Mouse (Mus musculus) forebrain, embryonic 15.5 days (tissue): ENCODE results near the gene Scgb1b17. TPM values are rescaled to one million over a fixed set of nuclear protein-coding genes. Genes with fewer than 3 reads are reported as not detected.
"Not testable (repeated sequence)": the region's sequence is repeated elsewhere in the genome, so short reads cannot be mapped to it uniquely, and the experiment has no call there.

ENCODE experiments used
- ATAC-seq: fragments of 200-750 bp; cut with Nextera tagmentation; replicated peaks from 2 replicates; pipeline ENCODE4 v1.8.0; 2017; ENCODE audit warnings: mild to moderate bottlenecking, moderate TSS enrichment, moderate library complexity
- H3K27ac ChIP-seq: fragments of 300-500 bp; sonication (generic); replicated peaks from 2 replicates; pipeline ENCODE4 v1.5.1; 2015; ENCODE audit warnings: mild to moderate bottlenecking, inconsistent platforms
- H3K27me3 ChIP-seq: fragments of 300-500 bp; sonication (generic); 2 replicates; pipeline ENCODE4 v1.6.1; 2015; ENCODE audit warnings: inconsistent platforms
- H3K36me3 ChIP-seq: fragments of 300-500 bp; sonication (generic); 2 replicates; pipeline ENCODE4 v1.6.1; 2015; ENCODE audit warnings: mild to moderate bottlenecking, inconsistent platforms
- H3K4me1 ChIP-seq: fragments of 300-500 bp; sonication (generic); 2 replicates; pipeline ENCODE4 v1.6.1; 2015; ENCODE audit warnings: inconsistent platforms
- H3K4me2 ChIP-seq: fragments of 300-500 bp; sonication (generic); replicated peaks from 2 replicates; pipeline ENCODE4 v1.6.1; 2015; ENCODE audit warnings: mild to moderate bottlenecking, inconsistent platforms
- H3K4me3 ChIP-seq: fragments of 300-500 bp; sonication (generic); 2 replicates; pipeline ENCODE4 v1.5.1; 2015; ENCODE audit warnings: mild to moderate bottlenecking, inconsistent platforms
- H3K9ac ChIP-seq: fragments of 300-500 bp; sonication (generic); replicated peaks from 2 replicates; pipeline ENCODE4 v1.6.1; 2015; ENCODE audit warnings: mild to moderate bottlenecking, inconsistent platforms
- H3K9me3 ChIP-seq: fragments of 300-500 bp; sonication (generic); 2 replicates; pipeline ENCODE4 v1.6.1; 2016; ENCODE audit warnings: inconsistent platforms
- polyA plus RNA-seq: library from polyadenylated mRNA; unstranded; fragments of >200 nt; fragmentation: Nextera tagmentation; extraction: Ambion mirVana; gene quantifications from 2 replicates; pipeline ENCODE4 v1.2.1, GENCODE M21; 2015

Gene Scgb1b17
- not detected in 2 replicates for polyA plus RNA-seq

DNA sequence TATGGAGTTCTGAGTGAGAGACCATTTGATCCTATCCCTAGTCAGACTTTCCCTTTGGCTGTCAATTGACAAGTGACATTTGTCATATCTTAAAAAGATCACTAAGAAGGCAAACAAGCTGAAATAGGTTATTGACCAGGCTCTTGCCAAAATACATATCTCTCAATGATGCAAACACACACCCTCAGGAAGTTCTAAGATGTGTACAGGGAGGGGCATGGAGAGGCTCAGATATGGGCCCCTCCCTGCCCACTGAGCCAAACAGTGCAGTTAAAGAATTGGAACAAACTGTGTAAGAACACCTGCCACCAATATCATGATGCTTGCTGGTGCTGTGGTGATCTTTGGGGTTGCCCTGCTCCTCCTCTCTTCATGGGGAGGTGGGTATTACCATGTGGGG lies at the start of gene Scgb1b17:
TSS of gene Scgb1b17 (plus strand) at position 301 of the 400 bp plus-strand sequence.
- not testable (repeated sequence) for H3K4me2 ChIP-seq, H3K4me3 ChIP-seq

DNA sequence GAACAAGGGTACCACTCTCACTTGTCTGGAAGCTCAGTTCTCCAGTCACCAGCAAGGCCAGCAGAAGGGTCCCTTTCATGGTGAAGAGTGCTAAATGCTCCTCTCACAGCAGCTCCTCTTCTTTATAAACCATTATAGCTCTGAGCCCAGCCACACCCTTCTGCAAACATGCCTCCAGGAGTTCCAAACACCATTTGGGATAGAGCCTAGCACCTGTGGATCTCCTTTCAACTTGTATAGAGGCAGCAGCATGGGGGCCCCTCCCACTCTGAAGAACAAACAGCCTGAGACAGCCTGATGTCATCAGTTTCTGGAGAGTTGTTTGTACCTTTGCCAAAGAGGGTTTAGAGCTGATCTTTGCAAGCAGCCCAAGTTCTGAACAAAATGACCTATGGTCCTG lies 6.8 kb upstream of the Scgb1b17 start, which contains the start of gene Scgb2b17:
TSS of gene Scgb2b17 (minus strand) at position 101 of the 400 bp plus-strand sequence.
- not testable (repeated sequence) for H3K27ac ChIP-seq, ATAC-seq, H3K9ac ChIP-seq, H3K4me1 ChIP-seq, H3K36me3 ChIP-seq, H3K4me2 ChIP-seq, H3K9me3 ChIP-seq, H3K4me3 ChIP-seq, H3K27me3 ChIP-seq

More for the DNA sequence above, at the start of gene Scgb1b17:
- H3K27ac ChIP-seq, H3K4me1 ChIP-seq, H3K27me3 ChIP-seq, H3K36me3 ChIP-seq, H3K9me3 ChIP-seq, ATAC-seq, H3K9ac ChIP-seq: not testable (repeated sequence)

Other genes starting within 250 kb of the Scgb1b17 start
- not detected in 2 replicates for gene Scgb2b15, start 233.8 kb upstream of the Scgb1b17 start, polyA plus RNA-seq
- not detected in 2 replicates for gene Scgb1b15, start 226.9 kb upstream of the Scgb1b17 start, polyA plus RNA-seq
- not detected in 2 replicates for gene Scgb2b17, start 6.9 kb upstream of the Scgb1b17 start, polyA plus RNA-seq
- not detected in 2 replicates for gene Scgb2b18, start 110.4 kb downstream of the Scgb1b17 start, polyA plus RNA-seq
- not detected in 2 replicates for gene Scgb1b18, start 122.1 kb downstream of the Scgb1b17 start, polyA plus RNA-seq
- gene Scgb2b19, start 216.9 kb downstream of the Scgb1b17 start, polyA plus RNA-seq: not detected in 2 replicates
- not detected in 2 replicates for gene Scgb1b19, start 223.8 kb downstream of the Scgb1b17 start, polyA plus RNA-seq